Mouse (Mus musculus) embryonic fibroblast, embryonic 13.5 days (primary cell): ENCODE results near the gene Foxa3. TPM values are rescaled to one million over a fixed set of nuclear protein-coding genes. Genes with fewer than 3 reads are reported as not detected.

Experiments used
- H3K27ac ChIP-seq: 2 replicates; pipeline ENCODE4 v1.5.1; 2012; ENCODE audit warnings: low read length, control low read depth, inconsistent platforms; ENCODE audit not compliant: insufficient read depth
- H3K4me1 ChIP-seq: 2 replicates; pipeline ENCODE4 v1.6.1; 2011; ENCODE audit warnings: low read length; ENCODE audit not compliant: control insufficient read depth, insufficient read depth
- H3K4me3 ChIP-seq: 2 replicates; pipeline ENCODE4 v1.5.1; 2011; ENCODE audit warnings: mild to moderate bottlenecking, control low read depth, low read length; ENCODE audit not compliant: insufficient read depth
- CTCF ChIP-seq: IDR thresholded peaks from 2 replicates; pipeline ENCODE4 v1.5.1; 2011; ENCODE audit warnings: mild to moderate bottlenecking, control low read depth, low read length, moderate library complexity, borderline replicate concordance; ENCODE audit not compliant: insufficient read depth
- POLR2A ChIP-seq: IDR thresholded peaks from 2 replicates; pipeline ENCODE4 v1.6.1; 2011; ENCODE audit warnings: low read depth, mild to moderate bottlenecking, control low read depth, low read length, moderate library complexity
- polyA plus RNA-seq: library from polyadenylated mRNA; stranded (reverse); fragments of >200 nt; gene quantifications from 2 replicates; pipeline ENCODE4 v1.2.4, GENCODE M21; 2011; ENCODE audit warnings: low read depth; ENCODE audit not compliant: missing spikeins, insufficient read length

Gene Foxa3
- polyA plus RNA-seq, 1 experiment: not detected

DNA sequence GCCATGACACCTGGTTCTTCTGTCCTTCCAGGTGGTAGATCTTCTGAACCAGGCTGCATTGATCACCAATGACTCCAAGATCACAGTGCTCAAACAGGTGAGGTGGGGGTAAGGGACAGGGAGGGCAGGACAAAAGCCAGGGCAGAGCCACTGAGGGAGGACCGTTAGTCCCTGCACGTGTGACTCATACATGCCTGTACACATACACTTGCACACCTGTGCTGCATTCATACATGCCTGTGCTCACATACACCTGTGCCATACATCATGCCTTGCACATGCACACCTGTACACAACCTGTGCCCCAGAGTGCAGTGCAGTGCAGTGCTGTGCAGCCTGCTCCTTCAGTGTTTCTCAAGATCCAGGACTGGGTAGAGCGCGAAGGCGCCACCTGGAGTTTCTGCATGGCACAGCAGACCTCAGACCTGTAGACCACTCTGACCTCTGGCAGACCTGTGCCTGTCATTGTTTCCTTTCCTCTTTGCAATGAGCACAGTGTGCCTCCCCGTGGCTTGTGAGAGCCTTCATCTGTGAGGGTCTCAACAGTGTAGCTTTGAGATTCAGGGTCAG is 5.8 kb upstream of the Foxa3 start:
- no peak for TF ChIP-seq POLR2A
- peak; percentile 52; the same call in 1 of the 2 replicates for TF ChIP-seq CTCF
- Histone ChIP-seq H3K27ac (no peak overlapping the region), H3K4me3 (no peak overlapping the region), H3K4me1 (peaks cover 7% of the 10 kb centered on the region)

- Histone ChIP-seq H3K4me1 (peaks cover 7% of the 10 kb centered on the region), H3K4me3 (no peak overlapping the region), H3K27ac (no peak overlapping the region)
- TF ChIP-seq CTCF (no peak), POLR2A (no peak)
Measured at GRCm38 (mm10) chr7:19028067-19028466, 4.7 kb upstream of the Foxa3 start.

DNA sequence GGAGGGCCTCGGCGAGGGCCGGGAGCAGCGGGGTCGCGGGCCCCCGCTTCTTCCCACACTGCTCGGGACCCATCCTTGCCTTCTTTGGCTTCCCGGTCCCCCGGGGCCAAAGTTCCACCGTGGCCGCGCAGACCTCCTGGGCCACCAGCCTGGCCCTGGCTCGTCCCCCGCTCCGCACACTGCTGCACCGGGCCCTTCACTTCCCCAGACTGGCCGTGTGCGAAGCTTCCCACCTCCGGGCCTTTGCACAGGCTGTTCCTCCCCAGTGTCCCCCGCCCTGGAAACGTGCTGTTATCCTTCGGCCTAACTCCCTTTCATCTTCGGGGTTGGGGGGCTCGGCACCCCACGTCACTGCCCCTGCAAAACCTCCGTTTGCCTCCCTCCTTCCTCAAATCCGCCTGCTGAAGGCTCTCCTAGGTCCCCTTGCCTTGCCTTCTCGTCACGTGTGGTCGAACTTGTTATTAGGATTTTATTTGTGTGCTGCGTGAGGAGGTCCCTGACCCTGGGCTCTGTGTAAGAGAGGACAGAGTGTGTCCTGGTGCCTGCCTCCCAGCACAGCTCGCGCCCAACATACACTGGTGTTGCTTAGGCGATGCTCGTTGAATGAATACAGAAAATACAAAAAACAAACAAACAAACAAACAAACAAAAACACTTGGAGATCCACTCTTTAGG is 1.4 kb upstream of the Foxa3 start:
- H3K4me1 ChIP-seq: peaks cover 7% of the 10 kb centered on the region
- H3K27ac ChIP-seq: no peak overlapping the region
- TF ChIP-seq CTCF (no peak), POLR2A (no peak)
- peak overlapping the region; percentile 92 for H3K4me3 ChIP-seq

GRCm38 (mm10) chr7:19024096-19024506 is 763 bp upstream of the Foxa3 start, which contains the start of gene Sympk:
TSS of gene Sympk (plus strand) at chr7:19024377.
- Histone ChIP-seq H3K27ac (no peak within 1 kb of the TSS), H3K4me1 (peaks cover 7% of the 10 kb centered on the region), H3K4me3 (peak within 1 kb of the TSS; percentile 92)
- TF ChIP-seq CTCF (no peak), POLR2A (peak; percentile 63)

DNA sequence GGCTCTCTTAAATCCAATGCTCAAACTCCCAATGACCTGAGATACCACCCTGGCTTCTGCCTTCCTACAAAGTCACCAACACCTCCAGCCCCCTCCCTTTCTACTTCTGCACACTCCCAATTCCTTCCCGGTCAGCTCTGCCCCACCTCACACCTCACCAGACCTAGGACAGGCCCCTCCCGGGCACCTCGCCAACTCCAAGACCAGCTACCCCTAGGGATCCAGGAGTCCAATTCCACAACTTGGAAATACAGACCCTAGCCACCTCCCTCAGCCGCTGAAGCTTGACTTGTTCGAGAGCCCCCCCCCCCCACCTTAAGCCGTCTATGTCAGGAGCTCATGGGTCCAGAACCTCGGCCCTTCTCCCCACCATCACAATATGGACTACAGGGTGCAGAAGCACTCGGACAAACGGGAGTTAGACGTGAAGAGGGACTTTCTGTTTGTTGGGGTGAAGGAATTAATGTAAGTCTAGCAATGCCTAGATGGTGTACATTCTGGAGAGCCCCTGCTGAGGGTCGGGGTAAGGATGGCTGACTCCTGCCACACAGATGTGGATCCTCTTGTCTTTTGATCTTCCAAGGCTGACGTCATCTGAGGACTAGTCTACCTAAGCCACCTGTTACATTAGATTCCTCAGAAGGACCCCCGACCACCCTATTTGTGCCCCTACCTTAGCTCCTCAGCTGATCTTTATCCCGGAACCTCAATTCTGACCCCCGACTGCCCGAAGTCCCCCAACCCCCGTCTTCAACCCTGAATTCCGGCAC is 964 bp downstream of the Foxa3 start:
- no peak for TF ChIP-seq CTCF
- TF ChIP-seq POLR2A: no peak

GRCm38 (mm10) chr7:19021048-19021447 is 2.3 kb downstream of the Foxa3 start:
- no peak for TF ChIP-seq CTCF
- no peak for TF ChIP-seq POLR2A
- no peak overlapping the region for H3K27ac ChIP-seq

More for the DNA sequence above, 964 bp downstream of the Foxa3 start:
- Histone ChIP-seq H3K4me3 (no peak overlapping the region), H3K27ac (no peak overlapping the region), H3K4me1 (peaks cover 4% of the 10 kb centered on the region; the same call in 1 of the 2 replicates)

GRCm38 (mm10) chr7:19017909-19018308 is 5.4 kb downstream of the Foxa3 start:
- no peaks in the 10 kb centered on the region for H3K4me1 ChIP-seq
- no peak overlapping the region for H3K27ac ChIP-seq
- TF ChIP-seq POLR2A (no peak), CTCF (no peak)
- no peak overlapping the region for H3K4me3 ChIP-seq

More at GRCm38 (mm10) chr7:19021048-19021447, 2.3 kb downstream of the Foxa3 start:
- H3K4me3 ChIP-seq: no peak overlapping the region
- H3K4me1 ChIP-seq: peaks cover 4% of the 10 kb centered on the region; the same call in 1 of the 2 replicates

DNA sequence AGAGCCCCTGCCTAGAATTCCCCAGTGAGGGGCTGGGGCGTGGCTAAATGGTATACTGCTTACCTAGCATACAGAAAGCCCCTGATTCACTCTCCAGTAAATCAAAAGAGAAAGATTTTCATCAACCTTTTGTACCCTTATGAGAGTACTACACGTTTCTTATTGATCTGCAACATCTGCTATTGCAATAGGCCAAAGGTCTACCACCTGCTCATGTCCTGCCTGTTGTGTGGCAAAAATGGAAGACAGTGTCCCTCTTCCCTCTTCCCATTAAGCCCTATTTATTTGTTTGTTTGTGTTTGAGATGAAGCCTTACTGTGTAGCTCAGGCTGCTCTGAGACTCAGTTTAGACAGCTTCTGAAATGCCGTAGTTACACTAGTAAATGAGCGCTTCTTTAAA is 7.3 kb downstream of the Foxa3 start:
- no peaks in the 10 kb centered on the region for H3K4me1 ChIP-seq
- H3K27ac ChIP-seq: no peak overlapping the region
- TF ChIP-seq POLR2A: no peak
- TF ChIP-seq CTCF: no peak
- H3K4me3 ChIP-seq: no peak overlapping the region

GRCm38 (mm10) chr7:19014452-19014851 is 8.9 kb downstream of the Foxa3 start:
- TF ChIP-seq POLR2A: no peak
- TF ChIP-seq CTCF: no peak
- no peak overlapping the region for H3K4me3 ChIP-seq
- H3K4me1 ChIP-seq: no peaks in the 10 kb centered on the region
- H3K27ac ChIP-seq: no peak overlapping the region
